Mouse (Mus musculus): ENCODE results near the gene Wdr31. TPM values are rescaled to one million over a fixed set of nuclear protein-coding genes. Genes with fewer than 3 reads are reported as not detected.

Gene Wdr31
- polyA plus RNA-seq, 1 experiment from 2014 or later, result 13.0 TPM

DNA sequence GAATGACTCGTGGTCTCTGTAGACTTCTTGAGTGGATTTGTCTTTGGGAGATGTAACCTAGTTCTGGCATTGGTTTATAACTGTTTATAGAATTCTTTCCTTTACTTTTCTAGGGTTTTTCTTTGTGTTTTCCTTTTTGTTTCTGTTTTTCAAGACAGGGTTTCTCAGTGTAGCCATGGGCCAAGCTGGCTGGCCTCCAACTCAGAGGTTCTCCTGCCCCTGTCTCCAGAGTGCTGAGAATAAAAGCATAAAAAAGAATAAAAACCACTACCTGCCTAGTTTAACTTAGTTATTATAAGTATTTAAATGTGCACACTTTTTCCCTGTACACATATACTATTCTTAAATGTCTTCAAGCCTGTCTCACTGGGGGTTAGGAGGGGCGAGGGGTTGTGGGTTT, 60.4 kb downstream of the Wdr31 start:
- Histone ChIP-seq H3K9ac (peak overlapping the region; percentile 80; the same call in 1 of the 2 replicates), H3K27ac (no peak overlapping the region), H3K4me2 (peak overlapping the region; percentile 58), H3K36me3 (peaks cover 41% of the 10 kb centered on the region), H3K4me3 (peak overlapping the region; percentile 73), H3K9me3 (no peaks in the 10 kb centered on the region), H3K4me1 (peaks cover 18% of the 10 kb centered on the region), H3K27me3 (no peaks in the 10 kb centered on the region)
- WGBS, result 84% methylated on average over 2 of the region's 2 CpGs
- ATAC-seq (ENCODE audit: borderline replicate concordance, extremely low read depth, low FRiP score, low TSS enrichment), result no peak

DNA sequence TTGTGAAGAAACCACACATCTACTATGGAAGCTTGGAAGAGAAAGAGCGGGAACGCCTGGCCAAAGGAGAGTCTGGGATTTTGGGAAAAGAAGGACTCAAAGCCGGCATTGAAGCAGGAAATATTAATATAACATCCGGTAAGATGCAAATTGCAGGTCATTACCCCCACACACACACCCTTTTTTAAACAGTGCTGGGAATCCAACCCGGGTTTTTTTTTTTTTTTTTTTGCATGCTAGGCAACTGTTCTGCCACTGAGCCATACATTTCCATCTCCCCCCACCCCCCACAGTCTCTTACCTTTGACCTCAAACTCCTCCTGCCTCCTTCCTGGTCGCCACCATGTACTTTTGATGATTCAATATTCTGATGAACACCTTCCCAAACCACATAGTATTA, 61.1 kb downstream of the Wdr31 start:
- Histone ChIP-seq H3K9me3 (no peaks in the 10 kb centered on the region), H3K9ac (peak overlapping the region; percentile 80), H3K27me3 (no peaks in the 10 kb centered on the region), H3K4me2 (peak overlapping the region; percentile 58), H3K4me3 (peak overlapping the region; percentile 73), H3K4me1 (peaks cover 18% of the 10 kb centered on the region), H3K27ac (peak overlapping the region; percentile 83; the same call in 1 of the 2 replicates), H3K36me3 (peaks cover 34% of the 10 kb centered on the region)
- WGBS, result 13% methylated on average over 6 of the region's 6 CpGs
- no peak for ATAC-seq (ENCODE audit: borderline replicate concordance, extremely low read depth, low FRiP score, low TSS enrichment)

DNA sequence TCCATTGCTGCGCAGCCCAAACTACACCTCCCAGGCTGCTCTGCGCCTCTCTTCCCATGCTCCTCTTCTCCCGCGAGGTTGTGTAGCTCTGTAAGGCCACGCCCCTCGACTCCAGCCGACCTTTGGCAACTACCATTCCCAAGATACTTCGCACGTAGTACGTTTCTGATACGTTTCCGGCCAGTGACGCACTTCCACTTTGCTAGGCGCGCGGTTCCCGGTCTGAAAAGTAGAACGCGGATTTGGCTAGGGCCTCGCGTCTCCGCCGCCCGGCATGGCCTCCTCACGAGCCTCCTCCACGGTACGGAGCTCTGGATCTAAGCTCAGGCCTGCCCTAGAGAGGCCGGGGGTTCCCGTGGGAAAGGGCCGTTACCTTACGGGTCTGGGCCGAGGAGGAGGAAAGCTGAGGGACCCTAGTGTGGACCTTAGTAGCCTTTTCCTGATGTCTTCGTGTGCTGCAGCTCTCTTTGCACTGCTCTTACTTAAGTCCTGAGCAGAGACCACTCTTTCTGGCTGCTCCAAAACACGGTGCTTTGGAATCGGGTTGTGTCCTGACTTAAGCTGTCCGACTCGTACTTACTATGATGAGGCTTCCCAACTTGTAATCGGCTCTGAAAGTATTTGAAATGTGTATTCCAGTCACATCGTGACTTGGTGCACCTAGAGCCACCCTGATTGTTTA, 62.0 kb downstream of the Wdr31 start, which contains the start of the genes Cdc26 and Prpf4:
Gene Cdc26 (minus strand): TSS at position 42 of the 682 bp plus-strand sequence.
Gene Prpf4 (plus strand): TSS at position 197 of the 682 bp plus-strand sequence.
- H3K4me3 ChIP-seq, result peak within 1 kb of the TSS; percentile 73
- peak within 1 kb of the TSS; percentile 83 for H3K27ac ChIP-seq
- H3K9me3 ChIP-seq, result no peaks in the 10 kb centered on the region
- H3K9ac ChIP-seq, result peak within 1 kb of the TSS; percentile 80
- no peaks in the 10 kb centered on the region for H3K27me3 ChIP-seq
- under 1% methylated on average over 39 of the region's 39 CpGs for WGBS
- H3K4me2 ChIP-seq, result peak within 1 kb of the TSS; percentile 58
- peaks cover 25% of the 10 kb centered on the region for H3K36me3 ChIP-seq
- peak; percentile 100 for ATAC-seq (ENCODE audit: borderline replicate concordance, extremely low read depth, low FRiP score, low TSS enrichment)
- peaks cover 18% of the 10 kb centered on the region for H3K4me1 ChIP-seq

DNA sequence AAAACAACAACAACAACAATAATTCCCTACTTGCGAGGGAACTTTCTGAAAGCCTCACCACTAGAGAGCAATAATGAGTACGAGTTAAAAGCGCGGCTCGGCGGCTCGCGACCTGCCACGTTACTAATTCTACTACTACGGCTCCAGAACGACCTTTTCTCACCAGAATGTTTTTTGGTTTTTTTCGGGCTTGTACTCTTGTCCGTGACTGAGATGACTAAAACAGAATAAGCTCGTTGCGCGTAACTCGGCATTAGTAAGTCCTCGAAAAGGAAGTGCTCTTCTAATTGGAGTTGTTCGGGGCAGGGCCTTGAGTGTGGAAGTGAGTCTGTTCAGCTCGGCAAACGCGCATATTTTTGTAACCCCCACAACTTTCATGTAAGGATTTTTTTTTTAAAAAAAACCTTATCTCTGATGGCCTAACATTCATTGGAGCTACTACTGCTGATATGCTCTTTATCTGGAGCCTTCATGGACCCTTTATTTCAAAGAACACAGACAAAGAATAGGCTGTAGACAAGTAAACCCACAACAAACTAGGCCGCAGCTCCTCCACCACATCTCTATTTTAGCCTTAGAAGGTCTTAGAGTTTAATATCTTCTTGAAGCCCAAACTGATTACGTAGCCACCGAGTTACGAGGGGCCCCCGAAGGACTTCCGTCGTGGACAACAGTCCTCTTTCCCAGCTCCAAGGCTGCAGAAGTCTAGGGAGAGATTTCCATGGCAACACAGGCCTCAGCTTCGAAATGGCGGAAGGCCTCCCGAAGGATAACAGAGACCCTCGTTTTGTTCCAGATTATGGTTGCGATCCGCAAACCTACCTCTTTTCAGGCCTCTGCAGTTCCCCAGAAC, 62.7 kb downstream of the Wdr31 start:
- peak overlapping the region; percentile 53 for H3K4me2 ChIP-seq
- peaks cover 18% of the 10 kb centered on the region for H3K4me1 ChIP-seq
- under 1% methylated on average over 35 of the region's 35 CpGs for WGBS
- H3K36me3 ChIP-seq, result peaks cover 21% of the 10 kb centered on the region
- peak overlapping the region; percentile 73 for H3K4me3 ChIP-seq
- H3K9ac ChIP-seq, result peak overlapping the region; percentile 50
- H3K9me3 ChIP-seq, result no peaks in the 10 kb centered on the region
- ATAC-seq (ENCODE audit: borderline replicate concordance, extremely low read depth, low FRiP score, low TSS enrichment), result no peak; the same call in 1 of the 2 replicates
- H3K27ac ChIP-seq, result peak overlapping the region; percentile 83
- H3K27me3 ChIP-seq, result no peaks in the 10 kb centered on the region

DNA sequence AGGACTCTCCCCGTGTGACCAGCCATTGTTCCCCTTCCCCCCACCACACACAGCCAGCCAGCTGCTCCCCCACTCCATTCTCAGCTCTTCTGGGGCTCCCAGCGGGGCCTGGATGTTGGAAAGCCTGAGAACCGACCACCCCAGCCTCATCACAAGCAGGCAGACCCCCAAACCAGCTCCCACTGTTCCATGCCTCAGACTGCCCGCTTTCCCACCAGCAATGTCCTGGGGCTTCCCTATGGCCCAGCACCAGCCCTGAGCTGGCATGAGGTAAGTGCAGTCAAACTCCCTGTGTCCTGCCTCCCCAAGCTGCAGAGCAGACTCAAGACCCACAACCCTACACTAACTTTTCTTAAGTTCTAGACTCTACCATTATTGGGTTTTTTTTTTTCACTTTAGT, 64.6 kb downstream of the Wdr31 start:
- Histone ChIP-seq H3K4me1 (peaks cover 18% of the 10 kb centered on the region), H3K9ac (no peak overlapping the region), H3K4me2 (no peak overlapping the region), H3K27me3 (no peaks in the 10 kb centered on the region), H3K4me3 (no peak overlapping the region), H3K27ac (no peak overlapping the region), H3K9me3 (no peaks in the 10 kb centered on the region), H3K36me3 (peaks cover 21% of the 10 kb centered on the region)
- ATAC-seq (ENCODE audit: borderline replicate concordance, extremely low read depth, low FRiP score, low TSS enrichment), result no peak
- 77% methylated on average over 4 of the region's 4 CpGs for WGBS

DNA sequence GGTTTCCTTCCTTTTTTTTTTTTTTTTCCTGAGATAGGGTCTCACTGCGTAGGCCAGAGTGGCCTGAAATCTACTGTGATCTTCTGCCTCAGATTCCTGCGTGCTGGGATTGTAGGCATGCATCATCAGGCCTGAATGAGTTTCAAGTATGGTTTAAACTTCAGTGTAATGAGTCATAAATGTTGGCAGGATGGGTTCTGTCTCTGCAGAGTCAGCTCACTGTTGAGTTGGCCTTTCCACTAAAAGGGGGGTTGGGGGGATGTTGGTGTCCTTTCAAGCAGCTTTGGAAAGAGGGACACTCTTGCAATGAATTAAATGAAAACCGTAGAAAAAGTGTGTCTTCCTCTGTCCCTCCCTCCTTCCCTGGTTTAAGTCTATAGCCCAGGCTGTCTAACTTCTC, 71.7 kb downstream of the Wdr31 start:
- peaks cover 80% of the 10 kb centered on the region for H3K36me3 ChIP-seq
- ATAC-seq (ENCODE audit: borderline replicate concordance, extremely low read depth, low FRiP score, low TSS enrichment), result no peak

More for the DNA sequence above, 71.7 kb downstream of the Wdr31 start:
- no peak overlapping the region for H3K4me2 ChIP-seq
- no peaks in the 10 kb centered on the region for H3K9me3 ChIP-seq
- no peak overlapping the region for H3K27ac ChIP-seq
- no peak overlapping the region for H3K4me3 ChIP-seq
- WGBS, result 90% methylated on average over 3 of the region's 3 CpGs
- no peak overlapping the region for H3K9ac ChIP-seq
- no peaks in the 10 kb centered on the region for H3K4me1 ChIP-seq
- H3K27me3 ChIP-seq, result no peaks in the 10 kb centered on the region

Other genes with a start within 250 kb of the Wdr31 start
- 8.7 and 9.3 TPM in 2 replicates for gene Zfp37, start 239.8 kb downstream of the Wdr31 start, polyA plus RNA-seq (2015; fragmentation: Nextera tagmentation; extraction: Ambion mirVana)
- gene Slc31a2, start 208.3 kb downstream of the Wdr31 start, polyA plus RNA-seq (2015; fragmentation: Nextera tagmentation; extraction: Ambion mirVana), result 18.1 and 22.4 TPM in 2 replicates
- gene Fkbp15, start 110.3 kb downstream of the Wdr31 start, polyA plus RNA-seq (2015; fragmentation: Nextera tagmentation; extraction: Ambion mirVana), result 24.9 and 25.2 TPM in 2 replicates
- 48.3 and 51.7 TPM in 2 replicates for gene Slc31a1, start 110.2 kb downstream of the Wdr31 start, polyA plus RNA-seq (2015; fragmentation: Nextera tagmentation; extraction: Ambion mirVana)
- 152 and 158 TPM in 2 replicates for gene Cdc26, start 62.3 kb downstream of the Wdr31 start, polyA plus RNA-seq (2015; fragmentation: Nextera tagmentation; extraction: Ambion mirVana)
- 22.4 and 23.3 TPM in 2 replicates for gene Prpf4, start 62.1 kb downstream of the Wdr31 start, polyA plus RNA-seq (2015; fragmentation: Nextera tagmentation; extraction: Ambion mirVana)
- 0.14 TPM in 1 of 2 replicates, not detected in the other for gene Rnf183, start 35.6 kb downstream of the Wdr31 start, polyA plus RNA-seq (2015; fragmentation: Nextera tagmentation; extraction: Ambion mirVana)
- 36.7 and 44.0 TPM in 2 replicates for gene Bspry, start 9.2 kb upstream of the Wdr31 start, polyA plus RNA-seq (2015; fragmentation: Nextera tagmentation; extraction: Ambion mirVana)
- gene Hdhd3, start 32.6 kb upstream of the Wdr31 start, polyA plus RNA-seq (2015; fragmentation: Nextera tagmentation; extraction: Ambion mirVana), result 18.6 and 21.1 TPM in 2 replicates
- gene Alad, start 49.0 kb upstream of the Wdr31 start, polyA plus RNA-seq (2015; fragmentation: Nextera tagmentation; extraction: Ambion mirVana), result 116 and 117 TPM in 2 replicates
- 89.5 and 90.2 TPM in 2 replicates for gene Pole3, start 54.2 kb upstream of the Wdr31 start, polyA plus RNA-seq (2015; fragmentation: Nextera tagmentation; extraction: Ambion mirVana)
- gene 4933430I17Rik, start 54.5 kb upstream of the Wdr31 start, polyA plus RNA-seq (2015; fragmentation: Nextera tagmentation; extraction: Ambion mirVana), result 0.47 and 0.72 TPM in 2 replicates
- gene Rgs3, start 89.0 kb upstream of the Wdr31 start, polyA plus RNA-seq (2015; fragmentation: Nextera tagmentation; extraction: Ambion mirVana), result 52.8 and 53.5 TPM in 2 replicates

Measured in lung, embryonic 15.5 days (tissue).